Comparison of ENCODE assay signal across 8 mouse cellular contexts in the genomic region with DNA sequence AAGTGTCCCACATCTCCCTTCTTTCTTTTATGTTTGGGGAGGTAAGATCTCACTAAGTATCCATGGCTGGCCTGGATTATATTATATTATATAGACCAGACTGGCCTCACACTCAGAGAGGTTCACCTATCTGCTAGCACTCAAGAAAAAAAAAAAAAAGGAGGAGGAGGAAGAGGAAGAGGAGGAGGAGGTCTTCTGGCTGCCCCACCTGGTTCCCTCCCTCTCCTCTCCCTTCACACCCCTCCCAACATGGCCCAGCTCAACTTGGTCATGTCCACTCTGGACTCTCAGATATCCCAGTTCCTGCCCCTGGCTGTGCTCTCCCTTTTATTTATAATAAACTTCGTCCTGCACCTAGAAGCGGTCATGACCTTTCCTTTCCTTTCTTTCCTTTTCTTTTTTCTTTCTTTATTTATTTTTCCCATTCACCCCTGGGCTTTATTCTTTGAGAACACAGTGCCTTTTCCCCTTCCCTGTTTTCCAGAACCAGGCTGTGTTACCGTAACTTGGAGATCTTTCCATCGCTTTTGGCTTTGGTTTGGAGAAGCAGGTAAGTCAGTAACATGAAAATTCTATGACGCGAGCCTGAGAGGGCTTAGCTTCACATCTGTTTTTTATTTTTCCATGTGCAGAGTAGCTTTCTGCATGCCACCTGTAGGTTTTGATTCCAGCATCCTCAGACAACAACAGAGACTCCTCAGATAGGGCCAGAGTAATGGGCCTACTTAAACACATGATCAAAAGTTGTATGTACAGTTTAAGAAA. TPM values are rescaled to one million over a fixed set of nuclear protein-coding genes. Genes with fewer than 3 reads are reported as not detected.
DNase-seq lines count a peak whose midpoint lies in the region; ATAC-seq and TF ChIP-seq lines count a peak whose summit lies in the region.

A gene (plus strand): TSS at position 7 of the 765 bp plus-strand sequence.

- H3K9me3 ChIP-seq in lung, postnatal 0 days (ENCODE audit: low read length): no peaks in the 10 kb centered on the region
- H3K9me3 ChIP-seq in embryonic facial prominence, embryonic 13.5 days: no peaks in the 10 kb centered on the region
- H3K9me3 ChIP-seq in heart, postnatal 0 days (replicated peaks; ENCODE audit: control insufficient read depth, low read length): no peaks in the 10 kb centered on the region

- H3K4me1 ChIP-seq in lung, postnatal 0 days (ENCODE audit: insufficient read depth, low read depth, low read length): peaks cover 18% of the 10 kb centered on the region; the same call in 1 of the 2 replicates
- peaks cover 35% of the 10 kb centered on the region for H3K4me1 ChIP-seq in embryonic facial prominence, embryonic 13.5 days
- H3K4me1 ChIP-seq in heart, postnatal 0 days (ENCODE audit: control insufficient read depth, insufficient read depth): peaks cover 28% of the 10 kb centered on the region

- no peaks in the 10 kb centered on the region for H3K27me3 ChIP-seq in lung, postnatal 0 days (replicated peaks; ENCODE audit: insufficient read depth, low read length)
- H3K27me3 ChIP-seq in embryonic facial prominence, embryonic 13.5 days: no peaks in the 10 kb centered on the region
- H3K27me3 ChIP-seq in heart, postnatal 0 days (ENCODE audit: control insufficient read depth, insufficient read depth, low read length): no peaks in the 10 kb centered on the region

- no peak for DNase-seq in lung, postnatal 0 days (ENCODE audit: low spot score)
- DNase-seq in lung, postnatal 14 days: no peak
- DNase-seq in heart, postnatal 0 days (ENCODE audit: low spot score): no peak
- no peak for DNase-seq in left cerebral cortex, postnatal 4 days
- DNase-seq in cerebellum, adult 8-10 months: no peak
- no peak for DNase-seq in urinary bladder, adult 18-20 months (ENCODE audit: low spot score in 2 of 2)

- 0 out of 2 replicates have a peak within 1 kb of the TSS, but pooled peaks have one; percentile 26 for H3K27ac ChIP-seq in lung, postnatal 0 days (ENCODE audit: low read length)
- H3K27ac ChIP-seq in embryonic facial prominence, embryonic 13.5 days: no peak within 1 kb of the TSS
- H3K27ac ChIP-seq in heart, postnatal 0 days (ENCODE audit: low read depth): peak within 1 kb of the TSS; percentile 50

- no peak within 1 kb of the TSS for H3K9ac ChIP-seq in lung, postnatal 0 days (replicated peaks; ENCODE audit: low read depth)
- H3K9ac ChIP-seq in embryonic facial prominence, embryonic 13.5 days: no peak within 1 kb of the TSS
- H3K9ac ChIP-seq in heart, postnatal 0 days (replicated peaks; ENCODE audit: low read depth, low read length): no peak within 1 kb of the TSS

- 80% methylated on average over 6 of the region's 6 CpGs for WGBS in lung, postnatal 0 days
- WGBS in embryonic facial prominence, embryonic 13.5 days: 35% methylated on average over 6 of the region's 6 CpGs
- 85% methylated on average over 6 of the region's 6 CpGs for WGBS in heart, postnatal 0 days

- H3K4me2 ChIP-seq in lung, postnatal 0 days (replicated peaks; ENCODE audit: low read depth, low read length): no peak within 1 kb of the TSS
- H3K4me2 ChIP-seq in embryonic facial prominence, embryonic 13.5 days: no peak within 1 kb of the TSS
- H3K4me2 ChIP-seq in heart, postnatal 0 days (ENCODE audit: low read depth, low read length): no peak within 1 kb of the TSS

- intact Hi-C loops in left cerebral cortex, postnatal 4 days (cut with DNase I): no loop called here

- no peak within 1 kb of the TSS for H3K4me3 ChIP-seq in lung, postnatal 0 days (ENCODE audit: low read depth, low read length)
- H3K4me3 ChIP-seq in embryonic facial prominence, embryonic 13.5 days: no peak within 1 kb of the TSS
- H3K4me3 ChIP-seq in heart, postnatal 0 days (ENCODE audit: low read depth, low read length): no peak within 1 kb of the TSS

- no peak for ATAC-seq in lung, postnatal 0 days
- no peak for ATAC-seq in embryonic facial prominence, embryonic 13.5 days (ENCODE audit: insufficient number of reproducible peaks, insufficient read depth, low FRiP score, low TSS enrichment, low read depth)
- ATAC-seq in heart, postnatal 0 days (ENCODE audit: insufficient read depth, low read depth): no peak
- ATAC-seq in neutrophil, adult 5-6 weeks (ENCODE audit: extremely low read depth, insufficient number of reproducible peaks, low FRiP score, poor library complexity, severe bottlenecking): no peak

- TF ChIP-seq EP300 in lung, postnatal 0 days (IDR thresholded peaks at IDR 0.05): no peak
- no peak for TF ChIP-seq EP300 in heart, postnatal 0 days (IDR thresholded peaks at IDR 0.05; ENCODE audit: low read depth)

- H3K36me3 ChIP-seq in lung, postnatal 0 days (ENCODE audit: insufficient read depth, low read length): no peaks in the 10 kb centered on the region
- no peaks in the 10 kb centered on the region for H3K36me3 ChIP-seq in embryonic facial prominence, embryonic 13.5 days
- H3K36me3 ChIP-seq in heart, postnatal 0 days (replicated peaks; ENCODE audit: control insufficient read depth, insufficient read depth, low read length): no peaks in the 10 kb centered on the region

- no peak for TF ChIP-seq CTCF in lung, postnatal 0 days (IDR thresholded peaks at IDR 0.05)
- no peak for TF ChIP-seq CTCF in heart, postnatal 0 days (IDR thresholded peaks at IDR 0.05; ENCODE audit: low read depth)

RNA-seq across cellular contexts. Expression of the gene that starts here (rescaled TPM):
- polyA plus RNA-seq in lung, postnatal 0 days (2015; fragmentation: Nextera tagmentation; extraction: Ambion mirVana): 78.2 and 79.1 TPM in 2 replicates
- polyA plus RNA-seq in embryonic facial prominence, embryonic 13.5 days (2015; fragmentation: Nextera tagmentation; extraction: Ambion mirVana): 37.7 and 42.4 TPM in 2 replicates
- total RNA-seq in heart, postnatal 0 days (2014; rRNA removed; ENCODE audit: low replicate concordance): 69.2 and 101 TPM in 2 replicates
- polyA plus RNA-seq in heart, postnatal 0 days (2015; fragmentation: Nextera tagmentation; extraction: Ambion mirVana): 29.6 and 33.8 TPM in 2 replicates
- total RNA-seq in left cerebral cortex, postnatal 4 days (2021): 10 to 100 TPM; 27.3 to 32.0 TPM
- total RNA-seq in neutrophil, adult 5-6 weeks (2017): 57.4 and 59.8 TPM in 2 replicates
